Mouse (Mus musculus): Measurements from ENCODE around the gene Bach2. TPM values are rescaled to one million over a fixed set of nuclear protein-coding genes. Genes with fewer than 3 reads are reported as not detected.
A peak's percentile ranks its signal among the peaks of the same experiment; 100 is the strongest.

The Bach2 gene
- total RNA-seq, 1 experiment from 2014 or later, result 98.9 TPM

- no peak for ATAC-seq (ENCODE audit: extremely low read depth, insufficient number of reproducible peaks, low FRiP score, poor library complexity, severe bottlenecking)
Observed at GRCm38 (mm10) chr4:32340844-32341243, 102.2 kb downstream of the Bach2 start.

GRCm38 (mm10) chr4:32342269-32342668, 103.7 kb downstream of the Bach2 start:
- peak; percentile 11; the same call in 1 of the 2 replicates for ATAC-seq (ENCODE audit: extremely low read depth, insufficient number of reproducible peaks, low FRiP score, poor library complexity, severe bottlenecking)

GRCm38 (mm10) chr4:32343256-32344165, 104.9 kb downstream of the Bach2 start:
- ATAC-seq (ENCODE audit: extremely low read depth, insufficient number of reproducible peaks, low FRiP score, poor library complexity, severe bottlenecking), result peak; percentile 66

GRCm38 (mm10) chr4:32344276-32344675, 105.7 kb downstream of the Bach2 start:
- no peak for ATAC-seq (ENCODE audit: extremely low read depth, insufficient number of reproducible peaks, low FRiP score, poor library complexity, severe bottlenecking)

- no peak for ATAC-seq (ENCODE audit: extremely low read depth, insufficient number of reproducible peaks, low FRiP score, poor library complexity, severe bottlenecking)
Observed at GRCm38 (mm10) chr4:32347202-32347601, 108.6 kb downstream of the Bach2 start.

GRCm38 (mm10) chr4:32347711-32348110, 109.1 kb downstream of the Bach2 start:
- ATAC-seq (ENCODE audit: extremely low read depth, insufficient number of reproducible peaks, low FRiP score, poor library complexity, severe bottlenecking), result no peak

GRCm38 (mm10) chr4:32349361-32349760, 110.8 kb downstream of the Bach2 start:
- no peak for ATAC-seq (ENCODE audit: extremely low read depth, insufficient number of reproducible peaks, low FRiP score, poor library complexity, severe bottlenecking)

GRCm38 (mm10) chr4:32351236-32351635, 112.6 kb downstream of the Bach2 start:
- ATAC-seq (ENCODE audit: extremely low read depth, insufficient number of reproducible peaks, low FRiP score, poor library complexity, severe bottlenecking), result peak; percentile 51; the same call in 1 of the 2 replicates

GRCm38 (mm10) chr4:32351661-32352246, 113.2 kb downstream of the Bach2 start:
- peak; percentile 54; the same call in 1 of the 2 replicates for ATAC-seq (ENCODE audit: extremely low read depth, insufficient number of reproducible peaks, low FRiP score, poor library complexity, severe bottlenecking)

- no peak for ATAC-seq (ENCODE audit: extremely low read depth, insufficient number of reproducible peaks, low FRiP score, poor library complexity, severe bottlenecking)
Observed at GRCm38 (mm10) chr4:32352442-32352841, 113.8 kb downstream of the Bach2 start.

GRCm38 (mm10) chr4:32352842-32353241, 114.2 kb downstream of the Bach2 start:
- no peak for ATAC-seq (ENCODE audit: extremely low read depth, insufficient number of reproducible peaks, low FRiP score, poor library complexity, severe bottlenecking)

GRCm38 (mm10) chr4:32355935-32356617, 117.5 kb downstream of the Bach2 start:
- no peak for ATAC-seq (ENCODE audit: extremely low read depth, insufficient number of reproducible peaks, low FRiP score, poor library complexity, severe bottlenecking)

- no peak for ATAC-seq (ENCODE audit: extremely low read depth, insufficient number of reproducible peaks, low FRiP score, poor library complexity, severe bottlenecking)
Observed at GRCm38 (mm10) chr4:32357996-32358600, 119.5 kb downstream of the Bach2 start.

GRCm38 (mm10) chr4:32358602-32359464, 120.2 kb downstream of the Bach2 start:
- ATAC-seq (ENCODE audit: extremely low read depth, insufficient number of reproducible peaks, low FRiP score, poor library complexity, severe bottlenecking), result peak; percentile 75

- no peak for ATAC-seq (ENCODE audit: extremely low read depth, insufficient number of reproducible peaks, low FRiP score, poor library complexity, severe bottlenecking)
Observed at GRCm38 (mm10) chr4:32359634-32360033, 121.0 kb downstream of the Bach2 start.

GRCm38 (mm10) chr4:32360496-32360895, 121.9 kb downstream of the Bach2 start:
- no peak for ATAC-seq (ENCODE audit: extremely low read depth, insufficient number of reproducible peaks, low FRiP score, poor library complexity, severe bottlenecking)

- peak; percentile 51; the same call in 1 of the 2 replicates for ATAC-seq (ENCODE audit: extremely low read depth, insufficient number of reproducible peaks, low FRiP score, poor library complexity, severe bottlenecking)
Observed at GRCm38 (mm10) chr4:32363488-32363984, 124.9 kb downstream of the Bach2 start.

All from neutrophil, adult 5-6 weeks (primary cell).